Mouse (Mus musculus): ENCODE data around the gene Mphosph8. TPM values are rescaled to one million over a fixed set of nuclear protein-coding genes. Genes with fewer than 3 reads are reported as not detected.

Mphosph8 gene
- polyA plus RNA-seq, 1 experiment from 2014 or later, result 40.3 TPM

GRCm38 (mm10) chr14:56702644-56703043 is 34.6 kb downstream of the Mphosph8 start:
- peaks cover 27% of the 10 kb centered on the region for H3K36me3 ChIP-seq (ENCODE audit: inconsistent target)
- 89% methylated on average over 4 of the region's 4 CpGs for WGBS (ENCODE audit: missing documents)

DNA sequence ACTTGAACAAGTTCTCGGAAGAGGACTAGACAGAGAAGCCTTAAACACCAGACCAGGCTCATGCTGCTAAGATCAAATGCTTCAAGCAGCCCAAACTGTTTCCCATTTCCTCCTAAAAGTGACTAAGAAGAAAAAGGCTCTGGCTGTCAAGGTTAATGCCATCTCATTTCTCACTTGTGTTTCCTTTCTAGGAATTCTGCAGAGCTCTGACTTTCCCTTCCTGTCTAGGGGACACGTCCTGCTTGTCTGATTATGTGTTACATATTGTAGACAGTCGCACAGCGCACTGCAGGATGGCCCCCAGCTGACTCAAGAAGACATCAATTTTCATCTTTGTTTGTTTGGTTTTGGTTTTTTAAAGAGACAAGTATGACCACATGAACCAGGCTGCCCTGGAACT is 37.6 kb downstream of the Mphosph8 start:
- WGBS (ENCODE audit: missing documents), result 75% methylated on average over 4 of the region's 4 CpGs
- H3K4me3 ChIP-seq (ENCODE audit: inconsistent target), result no peak overlapping the region

More at GRCm38 (mm10) chr14:56702644-56703043, 34.6 kb downstream of the Mphosph8 start:
- H3K79me2 ChIP-seq (ENCODE audit: inconsistent target), result no peaks in the 10 kb centered on the region
- H3K27ac ChIP-seq, result no peak overlapping the region
- H3K4me3 ChIP-seq (ENCODE audit: inconsistent target), result no peak overlapping the region

DNA sequence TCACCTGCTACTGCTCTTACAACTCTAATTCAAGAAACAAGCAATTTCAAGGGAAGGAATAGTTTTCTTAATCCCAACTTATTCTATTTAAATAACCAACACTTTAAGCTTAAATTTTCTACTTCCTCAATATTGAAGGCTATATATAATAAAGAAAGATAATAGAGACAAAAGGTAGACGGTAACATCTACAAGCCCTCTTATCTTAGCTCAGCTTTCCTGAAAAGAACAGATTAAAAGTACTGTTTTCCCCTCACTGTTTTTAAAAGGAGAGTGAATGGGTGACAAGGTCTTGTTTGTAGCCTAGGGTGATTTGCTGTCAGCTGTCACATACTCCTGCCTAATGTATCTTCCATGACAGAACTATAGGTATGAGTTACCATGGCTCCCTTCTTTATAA is 58.4 kb downstream of the Mphosph8 start:
- H3K4me3 ChIP-seq (ENCODE audit: inconsistent target), result no peak overlapping the region
- H3K79me2 ChIP-seq (ENCODE audit: inconsistent target), result peaks cover 24% of the 10 kb centered on the region; the same call in 1 of the 2 replicates
- 100% methylated on average over 1 of the region's 1 CpGs for WGBS (ENCODE audit: missing documents)
- no peaks in the 10 kb centered on the region for H3K36me3 ChIP-seq (ENCODE audit: inconsistent target)
- H3K27ac ChIP-seq, result no peak overlapping the region

More for the DNA sequence above, 37.6 kb downstream of the Mphosph8 start:
- no peak overlapping the region for H3K27ac ChIP-seq
- no peaks in the 10 kb centered on the region for H3K79me2 ChIP-seq (ENCODE audit: inconsistent target)
- 0 out of 2 replicates have a peak, but pooled peaks cover 2% of the 10 kb centered on the region for H3K36me3 ChIP-seq (ENCODE audit: inconsistent target)

DNA sequence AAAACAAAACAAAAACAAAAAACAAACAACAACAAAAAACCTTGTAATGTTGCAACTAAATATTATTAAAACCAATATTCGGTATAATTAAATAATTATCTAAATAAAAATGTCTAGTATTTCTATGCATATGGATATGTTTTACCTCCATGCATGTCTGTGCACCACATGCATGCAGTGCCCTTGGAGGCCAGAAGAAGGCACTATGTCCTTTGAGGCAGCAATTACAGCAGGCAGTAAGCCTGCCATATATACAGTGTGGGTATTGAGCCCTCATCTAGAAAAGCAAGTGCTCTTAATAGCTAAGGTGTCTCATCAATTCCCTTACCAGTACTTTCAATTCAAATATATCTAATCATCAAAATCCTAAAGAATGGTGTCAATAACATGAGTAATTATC is 72.1 kb downstream of the Mphosph8 start:
- no peak overlapping the region for H3K27ac ChIP-seq
- no peak overlapping the region for H3K4me3 ChIP-seq (ENCODE audit: inconsistent target)
- H3K36me3 ChIP-seq (ENCODE audit: inconsistent target), result peaks cover 8% of the 10 kb centered on the region; the same call in 1 of the 2 replicates
- 93% methylated on average over 1 of the region's 1 CpGs for WGBS (ENCODE audit: missing documents)
- peaks cover 84% of the 10 kb centered on the region for H3K79me2 ChIP-seq (ENCODE audit: inconsistent target)

Other genes with a start within 250 kb of the Mphosph8 start
- 6.9 to 15.4 TPM (median 9.3 TPM) in 3 replicates for gene Cenpj, start 92.8 kb upstream of the Mphosph8 start, polyA plus RNA-seq (2018)
- gene Parp4, start 92.6 kb upstream of the Mphosph8 start, polyA plus RNA-seq (2018), result 27.1 to 32.9 TPM (median 29.4 TPM) in 3 replicates
- gene Pspc1, start 110.1 kb downstream of the Mphosph8 start, polyA plus RNA-seq (2018), result 7.7 to 26.9 TPM (median 15.4 TPM) in 3 replicates
- gene Zmym5, start 143.5 kb downstream of the Mphosph8 start, polyA plus RNA-seq (2018), result 10.0 to 23.2 TPM (median 16.3 TPM) in 3 replicates
- 17.9 to 26.5 TPM (median 24.2 TPM) in 3 replicates for gene Zmym2, start 218.4 kb downstream of the Mphosph8 start, polyA plus RNA-seq (2018)

Data from macrophage (primary cell).